Mouse (Mus musculus) heart, embryonic 14.5 days (tissue): ENCODE measurements around the gene Cyp2g1. TPM values are rescaled to one million over a fixed set of nuclear protein-coding genes. Genes with fewer than 3 reads are reported as not detected.
"Not testable (repeated sequence)": the region's sequence is repeated elsewhere in the genome, so short reads cannot be mapped to it uniquely, and the experiment has no call there.

Experiments
- ATAC-seq: fragments of 200-750 bp; cut with Nextera tagmentation; 2 replicates; pipeline ENCODE4 v1.8.0; 2017; ENCODE audit warnings: low read depth, moderate TSS enrichment; ENCODE audit not compliant: insufficient number of reproducible peaks, insufficient read depth, low FRiP score
- H3K27ac ChIP-seq, 2 experiments: fragments of 200-500 bp in 1 of 2; fragments of 300-500 bp in 1 of 2; sonication (generic) in 1 of 2; replicated peaks in 1 of 2; 2 replicates each; pipeline ENCODE4 v1.5.1; 2012 to 2014; ENCODE audit warnings: low read depth in 2 of 2, low read length in 2 of 2, control low read depth in 1 of 2, mild to moderate bottlenecking in 1 of 2, mixed read lengths in 1 of 2; ENCODE audit not compliant: control insufficient read depth in 1 of 2, insufficient read depth in 1 of 2
- H3K27me3 ChIP-seq: fragments of 300-500 bp; sonication (generic); 2 replicates; pipeline ENCODE4 v1.6.1; 2014; ENCODE audit warnings: mild to moderate bottlenecking, low read length, control low read depth; ENCODE audit not compliant: control insufficient read depth, insufficient read depth
- H3K36me3 ChIP-seq: fragments of 300-500 bp; sonication (generic); 2 replicates; pipeline ENCODE4 v1.6.1; 2014; ENCODE audit warnings: mild to moderate bottlenecking, control low read depth, low read length, mixed read lengths; ENCODE audit not compliant: control insufficient read depth, insufficient read depth
- H3K4me1 ChIP-seq, 2 experiments: fragments of 200-500 bp in 1 of 2; fragments of 300-500 bp in 1 of 2; sonication (generic) in 1 of 2; 2 replicates each; pipeline ENCODE4 v1.6.1; 2012 to 2014; ENCODE audit warnings: low read length in 2 of 2, control low read depth in 1 of 2, mixed read lengths in 1 of 2; ENCODE audit not compliant: control insufficient read depth in 2 of 2, insufficient read depth in 2 of 2
- H3K4me2 ChIP-seq: fragments of 300-500 bp; sonication (generic); 2 replicates; pipeline ENCODE4 v1.6.1; 2014; ENCODE audit warnings: mild to moderate bottlenecking, low read length
- H3K4me3 ChIP-seq, 2 experiments: fragments of 200-500 bp in 1 of 2; fragments of 300-500 bp in 1 of 2; sonication (generic) in 1 of 2; 2 replicates each; pipeline ENCODE4 v1.5.1; 2012 to 2014; ENCODE audit warnings: low read length in 2 of 2, mild to moderate bottlenecking in 2 of 2, control low read depth in 1 of 2, low read depth in 1 of 2, moderate library complexity in 1 of 2; ENCODE audit not compliant: control insufficient read depth in 1 of 2, insufficient read depth in 1 of 2
- H3K9ac ChIP-seq: fragments of 300-500 bp; sonication (generic); 2 replicates; pipeline ENCODE4 v1.6.1; 2014; ENCODE audit warnings: mild to moderate bottlenecking, low read length
- H3K9me3 ChIP-seq: fragments of 300-500 bp; sonication (generic); 2 replicates; pipeline ENCODE4 v1.6.1; 2016; ENCODE audit warnings: low read length, control low read depth; ENCODE audit not compliant: control insufficient read depth
- WGBS: fragments of 180-500 bp; shearing (Covaris S2); extraction: QIAGEN DNeasy Blood & Tissue Kit; methylation state at CpG from one replicate; pipeline ENCODE4 v1.1.7; 2014; 5-methylcytosine and 5-hydroxymethylcytosine counted together
- polyA plus RNA-seq: library from polyadenylated mRNA; unstranded; fragments of >200 nt; fragmentation: Nextera tagmentation; extraction: Ambion mirVana; gene quantifications from 2 replicates; pipeline ENCODE4 v1.2.1, GENCODE M21; 2014

The Cyp2g1 gene
- polyA plus RNA-seq, 1 experiment from 2014 or later: not detected

GRCm38 (mm10) chr7:26800996-26801395, 7.7 kb upstream of the Cyp2g1 start:
- ATAC-seq: no peak
- WGBS: 81% methylated on average over 1 of the region's 1 CpGs

GRCm38 (mm10) chr7:26831556-26832292, 23.0 kb downstream of the Cyp2g1 start:
- H3K4me1 ChIP-seq, H3K9ac ChIP-seq, H3K36me3 ChIP-seq, ATAC-seq, H3K9me3 ChIP-seq, H3K4me2 ChIP-seq, H3K27ac ChIP-seq, H3K4me3 ChIP-seq, H3K27me3 ChIP-seq: not testable (repeated sequence)
- 69% methylated on average over 9 of the region's 9 CpGs for WGBS

More at GRCm38 (mm10) chr7:26800996-26801395, 7.7 kb upstream of the Cyp2g1 start:
- H3K27me3 ChIP-seq: no peaks in the 10 kb centered on the region
- no peak overlapping the region for H3K9ac ChIP-seq
- H3K27ac ChIP-seq: no peak overlapping the region
- no peaks in the 10 kb centered on the region for H3K36me3 ChIP-seq
- H3K4me1 ChIP-seq: no peaks in the 10 kb centered on the region
- H3K4me3 ChIP-seq: no peak overlapping the region
- H3K4me2 ChIP-seq: no peak overlapping the region
- H3K9me3 ChIP-seq: no peaks in the 10 kb centered on the region

DNA sequence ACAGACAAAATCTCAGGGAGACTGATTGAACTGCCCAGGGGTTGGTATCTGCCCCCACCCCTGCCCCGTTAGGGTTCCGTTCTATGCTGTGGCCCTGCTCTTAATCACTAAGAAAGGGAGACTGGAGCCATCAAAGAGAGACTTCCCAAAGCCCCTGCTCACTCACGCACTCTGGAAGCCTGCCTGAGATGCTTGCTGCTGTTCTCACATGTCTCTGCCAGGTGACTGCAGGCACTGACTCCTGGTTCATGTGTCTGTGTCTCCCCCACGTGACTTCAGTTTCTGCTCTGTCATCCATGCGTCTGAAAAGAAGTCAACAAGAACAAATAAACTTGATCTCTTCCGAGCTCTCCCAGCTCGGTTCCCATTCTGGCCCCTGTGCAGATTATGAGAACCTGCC, 24.0 kb downstream of the Cyp2g1 start:
- not testable (repeated sequence) for ATAC-seq, H3K36me3 ChIP-seq, H3K9ac ChIP-seq, H3K27ac ChIP-seq, H3K27me3 ChIP-seq, H3K4me2 ChIP-seq, H3K4me1 ChIP-seq, H3K9me3 ChIP-seq, H3K4me3 ChIP-seq
- 61% methylated on average over 6 of the region's 7 CpGs for WGBS

- H3K9me3 ChIP-seq, H3K4me2 ChIP-seq, H3K9ac ChIP-seq, H3K4me3 ChIP-seq, H3K36me3 ChIP-seq, H3K27ac ChIP-seq, ATAC-seq, H3K27me3 ChIP-seq, H3K4me1 ChIP-seq: not testable (repeated sequence)
- 75% methylated on average over 3 of the region's 3 CpGs for WGBS
Measured at GRCm38 (mm10) chr7:26835059-26835458, 26.4 kb downstream of the Cyp2g1 start, which contains the start of gene Cyp2a5. Gene Cyp2a5, plus strand, starts transcription at chr7:26835305.

GRCm38 (mm10) chr7:26843400-26843799, 34.7 kb downstream of the Cyp2g1 start:
- ATAC-seq, H3K4me2 ChIP-seq, H3K4me3 ChIP-seq, H3K27me3 ChIP-seq, H3K27ac ChIP-seq, H3K9ac ChIP-seq, H3K9me3 ChIP-seq, H3K36me3 ChIP-seq, H3K4me1 ChIP-seq: not testable (repeated sequence)
- WGBS: 80% methylated on average over 2 of the region's 2 CpGs

- not testable (repeated sequence) for H3K9ac ChIP-seq, H3K4me2 ChIP-seq, H3K27ac ChIP-seq, ATAC-seq, H3K27me3 ChIP-seq, H3K36me3 ChIP-seq, H3K9me3 ChIP-seq, H3K4me1 ChIP-seq, H3K4me3 ChIP-seq
Measured at GRCm38 (mm10) chr7:26850063-26850462, 41.4 kb downstream of the Cyp2g1 start.

Other genes with a start within 250 kb of the Cyp2g1 start
- gene Vmn1r185, start 190.4 kb upstream of the Cyp2g1 start, polyA plus RNA-seq: not detected in 2 replicates
- not detected in 2 replicates for gene Cyp2b23, start 122.5 kb upstream of the Cyp2g1 start, polyA plus RNA-seq
- gene Cyp2b19, start 51.8 kb upstream of the Cyp2g1 start, polyA plus RNA-seq: not detected in 2 replicates
- not detected in 2 replicates for gene Cyp2a5, start 26.4 kb downstream of the Cyp2g1 start, polyA plus RNA-seq
- not detected in 2 replicates for gene Cyp2a22, start 130.5 kb downstream of the Cyp2g1 start, polyA plus RNA-seq
- gene Cyp2a12, start 220.2 kb downstream of the Cyp2g1 start, polyA plus RNA-seq: not detected in 2 replicates